ENCODE assay signal across 8 mouse cellular contexts in the genomic region with DNA sequence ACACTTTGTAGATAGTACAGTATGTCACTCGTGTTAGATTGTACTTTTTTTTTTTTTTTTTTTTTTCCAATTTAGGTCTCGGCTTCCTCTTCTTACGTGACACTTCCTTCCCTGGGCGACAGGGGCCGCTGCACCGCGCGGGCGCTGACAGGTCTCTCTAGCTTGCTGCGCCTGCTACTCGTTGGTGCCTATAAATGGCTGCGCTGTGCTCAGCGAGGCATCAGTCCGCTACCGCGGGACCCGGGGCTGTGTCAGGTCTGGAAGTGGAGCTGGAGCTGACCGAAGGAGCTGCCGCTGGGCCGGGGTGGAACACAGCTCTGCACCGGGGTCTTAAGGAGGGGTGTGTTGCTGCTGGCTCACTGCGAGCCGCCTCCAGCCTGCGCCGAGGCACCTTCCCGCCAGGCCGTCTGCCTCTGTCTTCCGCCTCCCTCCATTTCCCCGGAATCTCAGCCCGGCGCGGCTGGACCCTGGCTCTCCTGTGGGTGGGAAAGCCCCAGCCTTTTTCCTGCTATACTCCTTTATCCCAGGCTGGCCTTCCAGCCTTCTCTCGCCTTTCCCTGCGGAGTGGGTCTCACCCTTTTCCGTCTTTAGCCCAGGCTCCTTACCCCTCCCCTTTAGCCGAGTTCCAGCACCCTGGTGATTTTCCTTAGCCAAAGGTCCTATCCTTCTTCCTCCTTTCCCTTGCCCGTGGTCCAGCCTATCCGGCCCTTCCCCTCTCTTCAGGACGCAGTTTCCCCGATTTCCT. TPM values are rescaled to one million over a fixed set of nuclear protein-coding genes. Genes with fewer than 3 reads are reported as not detected.
DNase-seq lines count a peak whose midpoint lies in the region; ATAC-seq lines count a peak whose summit lies in the region.

Gene Slc9a1 (plus strand): TSS at position 154 of the 745 bp plus-strand sequence.

- peak; percentile 95 for DNase-seq in ZHBTc4 (ENCODE audit: low read depth, low spot score)
- peak; percentile 89 for DNase-seq in gastrocnemius, adult 8-10 months (ENCODE audit: low spot score in 2 of 2)
- peak; percentile 68 for DNase-seq in hindlimb bud, embryonic 11.5 days (ENCODE audit: extremely low spot score, low read depth, low spot score)
- DNase-seq in left cerebral cortex, adult 8-10 months (ENCODE audit: low spot score in 2 of 2), result peak; percentile 88 to 97
- DNase-seq in right cerebral cortex, postnatal 10 days (ENCODE audit: low spot score in 2 of 2), result peak; percentile 96
- peak; percentile 93 for DNase-seq in urinary bladder, postnatal 25 days (ENCODE audit: low spot score)

- H3K4me3 ChIP-seq in megakaryocyte, embryonic 14.5 days (replicated peaks), result peak within 1 kb of the TSS; percentile 99

- H3K4me1 ChIP-seq in megakaryocyte, embryonic 14.5 days, result peaks cover 51% of the 10 kb centered on the region

- peak; percentile 95 for ATAC-seq in common myeloid progenitor, adult 5-6 weeks (replicated peaks; ENCODE audit: low read depth, poor library complexity, severe bottlenecking)

- peaks cover 6% of the 10 kb centered on the region for H3K9me3 ChIP-seq in megakaryocyte, embryonic 14.5 days

- peaks cover 25% of the 10 kb centered on the region for H3K36me3 ChIP-seq in megakaryocyte, embryonic 14.5 days (replicated peaks; ENCODE audit: low read length)

- H3K27me3 ChIP-seq in megakaryocyte, embryonic 14.5 days (replicated peaks), result no peaks in the 10 kb centered on the region

RNA-seq across cellular contexts. Expression of gene Slc9a1, which starts in this region (rescaled TPM):
- total RNA-seq in common myeloid progenitor, adult 5-6 weeks (2017), result 9.0 and 9.7 TPM in 2 replicates
- total RNA-seq in gastrocnemius, adult 8-10 months (2022), result 1 to 10 TPM; 6.9 to 9.8 (median 8.4) TPM
- total RNA-seq in left cerebral cortex, adult 8-10 months (2022), result 10 to 100 TPM; 52.8 to 59.1 (median 55.7) TPM
- 50.9 and 56.9 TPM in 2 replicates for polyA plus RNA-seq in megakaryocyte, embryonic 14.5 days (2012; ENCODE audit: insufficient read depth, low replicate concordance)

Comparison
In these comparisons a context has a peak if more than half of its experiments do, and no peak if none do; other contexts are left out.
1. Peak in every context shown above with its lines: DNase-seq, ATAC-seq and H3K4me3 ChIP-seq.